Mouse (Mus musculus) A20 (cell line): ENCODE results near the gene Pabpc4.
A peak's percentile ranks its signal among the peaks of the same experiment; 100 is the strongest.

Source experiments
- DNase-seq: peaks from one replicate; pipeline ENCODE4 v3.0.0-alpha.2; 2011; ENCODE audit warnings: low read depth, low spot score

Gene Pabpc4

DNA sequence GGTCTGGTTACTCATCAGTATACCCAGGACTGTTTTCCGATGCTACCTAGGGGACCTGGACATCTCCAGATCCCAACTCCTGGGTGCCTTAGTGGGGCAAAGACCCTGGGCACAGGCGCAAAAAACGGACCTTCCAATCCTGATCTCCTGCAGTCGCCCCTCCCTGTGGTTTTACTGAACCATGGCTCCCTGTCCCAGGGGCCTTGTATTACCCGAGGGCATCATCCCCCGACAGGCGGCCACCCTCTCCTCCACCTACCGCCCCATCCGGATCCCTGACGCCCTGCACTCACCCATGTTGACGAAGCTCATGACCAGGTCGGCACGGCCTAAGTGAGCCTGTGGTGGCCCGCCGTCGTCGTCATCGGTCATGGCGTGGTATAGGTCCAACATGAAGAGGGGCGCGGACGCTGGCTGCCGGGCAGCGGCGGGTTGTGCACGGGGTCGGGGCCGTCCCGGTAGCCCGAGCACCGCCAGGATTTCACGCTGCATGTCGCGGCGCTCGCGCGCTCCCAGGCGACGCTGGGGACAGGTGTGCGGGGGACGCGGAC, 80.0 kb downstream of the Pabpc4 start:
- no peak for DNase-seq

DNA sequence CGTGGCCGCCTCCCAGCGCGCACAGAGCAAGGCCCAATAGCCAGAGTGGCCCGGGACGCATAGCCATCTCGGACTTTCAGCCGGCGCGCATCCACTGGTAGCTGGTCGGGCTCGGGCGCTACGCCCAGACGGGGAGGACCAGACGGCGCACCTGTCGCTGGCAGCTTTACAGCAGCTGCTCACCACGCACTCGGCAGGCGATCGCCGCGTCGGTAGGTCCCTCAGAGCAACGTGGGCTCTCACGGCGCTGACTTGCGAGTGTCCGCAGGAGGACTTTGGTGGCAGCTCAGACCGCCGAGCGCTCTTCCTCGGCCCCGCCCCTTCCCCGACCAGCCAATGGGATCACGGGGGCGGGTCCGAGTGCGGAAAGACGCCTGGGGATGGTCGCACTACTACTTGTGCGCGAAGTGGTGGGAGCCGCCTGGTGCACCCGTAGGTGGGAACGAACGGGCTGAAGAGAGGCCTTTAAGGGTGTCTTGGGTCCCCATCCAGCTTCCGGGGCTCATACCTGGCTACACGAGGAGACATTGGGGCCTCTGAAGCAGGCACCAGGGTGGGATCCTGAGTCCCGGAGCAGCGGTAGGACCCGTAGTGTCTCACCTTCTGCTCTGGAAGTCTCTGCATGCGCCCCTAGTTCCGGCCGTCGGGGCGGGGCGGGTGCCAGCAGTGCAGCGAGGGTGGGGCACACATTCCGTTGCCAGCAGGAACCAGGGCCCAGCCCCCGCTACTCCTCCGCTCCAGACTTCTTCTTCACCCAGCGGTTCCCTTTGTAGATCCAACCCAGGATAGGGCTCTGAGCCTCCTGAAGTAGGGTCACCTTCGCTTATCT, 80.7 kb downstream of the Pabpc4 start, which contains the start of gene Bmp8a:
TSS of gene Bmp8a (minus strand) at position 611 of the 829 bp plus-strand sequence.
- DNase-seq, result peak; percentile 94

DNA sequence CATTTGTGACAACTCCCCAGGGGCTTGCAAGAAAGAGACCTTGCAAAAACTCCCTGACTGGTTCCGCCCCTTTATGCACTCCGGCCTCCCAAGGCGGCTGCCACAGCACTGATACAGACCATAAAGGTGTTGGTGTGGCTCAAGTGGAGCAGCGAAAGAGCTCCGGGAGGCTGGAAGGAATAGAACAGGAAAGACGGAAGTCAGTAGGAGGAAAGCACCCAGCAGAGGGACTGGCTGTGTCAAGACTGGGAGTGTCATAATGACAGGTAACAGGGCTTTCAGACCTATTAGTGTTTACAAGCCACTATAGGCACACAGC, 81.3 kb downstream of the Pabpc4 start:
- DNase-seq, result no peak
